ENCODE assay signal across 8 mouse cellular contexts in the genomic region with DNA sequence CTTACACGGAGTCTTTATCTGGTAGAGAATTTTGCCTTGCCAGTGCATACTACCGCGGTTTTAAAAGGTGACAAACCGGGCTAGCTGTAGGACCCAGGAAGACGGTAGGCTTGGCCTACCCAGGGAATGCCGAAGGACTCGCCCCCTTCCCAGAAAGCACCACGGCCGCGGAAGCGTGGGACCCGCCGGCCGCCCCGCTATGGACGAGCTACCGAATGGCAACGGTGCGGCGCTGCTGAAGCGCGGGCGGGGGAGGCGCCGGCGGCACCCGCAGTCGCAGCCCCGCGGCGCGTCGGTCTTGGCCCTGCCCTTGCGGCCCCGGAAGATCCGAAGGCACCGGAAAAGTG. TPM values are rescaled to one million over a fixed set of nuclear protein-coding genes. Genes with fewer than 3 reads are reported as not detected.
A peak's percentile ranks its signal among the peaks of the same experiment; 100 is the strongest.
DNase-seq lines count a peak whose midpoint lies in the region; ATAC-seq lines count a peak whose summit lies in the region.

A gene (plus strand): TSS at position 116 of the 347 bp plus-strand sequence.

- ATAC-seq in activated CD4-positive, CD25-positive, alpha-beta regulatory T cell, adult 4 months: peak; percentile 90
- ATAC-seq in inflammation-experienced regulatory T-cells, adult 6 months: peak; percentile 94
- peak; percentile 88 for ATAC-seq in megakaryocyte progenitor cell, adult 5-6 weeks (replicated peaks; ENCODE audit: poor library complexity)

- peak; percentile 92 for DNase-seq in embryo, embryonic 10 days (ENCODE audit: low spot score)
- peak; percentile 79 for DNase-seq in gastrocnemius, postnatal 10 days
- DNase-seq in left cerebral cortex, postnatal 10 days (ENCODE audit: extremely low spot score in 1 of 2, low spot score in 2 of 2): peak; percentile 74 to 89
- peak; percentile 81 for DNase-seq in right cerebral cortex, postnatal 14 days
- DNase-seq in urinary bladder, postnatal 4 days (ENCODE audit: low spot score in 2 of 2): peak; percentile 75 to 82

- intact Hi-C loops in left cerebral cortex, postnatal 10 days (cut with DNase I): no loop called here

RNA-seq across cellular contexts. Expression of the gene that starts here (rescaled TPM):
- polyA plus RNA-seq in activated CD4-positive, CD25-positive, alpha-beta regulatory T cell, adult 4 months (2017; shearing (Covaris generic)): 1 to 10 TPM; 1.2 to 2.0 TPM
- total RNA-seq in gastrocnemius, postnatal 10 days (2021): 1 to 10 TPM; 3.2 to 4.3 TPM
- polyA plus RNA-seq in inflammation-experienced regulatory T-cells, adult 6 months (2017; shearing (Covaris generic)): 1 to 10 TPM; 1.3 to 2.2 (median 2.0) TPM
- total RNA-seq in left cerebral cortex, postnatal 10 days (2021): 10 to 100 TPM; 16.6 to 17.1 TPM
- total RNA-seq in megakaryocyte progenitor cell, adult 5-6 weeks (2015): 13.5 and 14.6 TPM in 2 replicates
- 16.7 and 17.7 TPM in 2 replicates for total RNA-seq in megakaryocyte progenitor cell, adult 5-6 weeks (2017)

Comparison
In these comparisons a context has a peak if more than half of its experiments do, and no peak if none do; other contexts are left out.
1. Peak in every context shown above with its lines: DNase-seq and ATAC-seq.